Mouse (Mus musculus) hindbrain, embryonic 11.5 days (tissue): ENCODE measurements around the gene Ino80d. TPM values are rescaled to one million over a fixed set of nuclear protein-coding genes. Genes with fewer than 3 reads are reported as not detected.
A peak's percentile ranks its signal among the peaks of the same experiment; 100 is the strongest.

Experiments used
- ATAC-seq: fragments of 200-750 bp; cut with Nextera tagmentation; 2 replicates; pipeline ENCODE4 v1.8.0; 2017; ENCODE audit warnings: mild to moderate bottlenecking, moderate TSS enrichment, moderate library complexity; ENCODE audit not compliant: low FRiP score
- DNase-seq: peaks from one replicate; pipeline ENCODE4 v3.0.0-alpha.2; 2015; ENCODE audit warnings: low spot score
- H3K27ac ChIP-seq: fragments of 300-500 bp; sonication (generic); 2 replicates; pipeline ENCODE4 v1.5.1; 2014; ENCODE audit warnings: mild to moderate bottlenecking, low read depth, low read length
- H3K27me3 ChIP-seq: fragments of 300-500 bp; sonication (generic); 2 replicates; pipeline ENCODE4 v1.6.1; 2014; ENCODE audit warnings: mild to moderate bottlenecking, low read length, moderate library complexity, mixed read lengths; ENCODE audit not compliant: control insufficient read depth, insufficient read depth
- H3K36me3 ChIP-seq: fragments of 300-500 bp; sonication (generic); 2 replicates; pipeline ENCODE4 v1.6.1; 2014; ENCODE audit warnings: mild to moderate bottlenecking, low read length, moderate library complexity, mixed read lengths; ENCODE audit not compliant: control insufficient read depth, insufficient read depth
- H3K4me1 ChIP-seq: fragments of 300-500 bp; sonication (generic); replicated peaks from 2 replicates; pipeline ENCODE4 v1.6.1; 2014; ENCODE audit warnings: low read length, mixed read lengths; ENCODE audit not compliant: control insufficient read depth, insufficient read depth
- H3K4me2 ChIP-seq: fragments of 300-500 bp; sonication (generic); replicated peaks from 2 replicates; pipeline ENCODE4 v1.6.1; 2014; ENCODE audit warnings: mild to moderate bottlenecking, low read depth, low read length
- H3K4me3 ChIP-seq: fragments of 300-500 bp; sonication (generic); 2 replicates; pipeline ENCODE4 v1.5.1; 2014; ENCODE audit warnings: low read depth, low read length
- H3K9ac ChIP-seq: fragments of 300-500 bp; sonication (generic); 2 replicates; pipeline ENCODE4 v1.6.1; 2014; ENCODE audit warnings: low read depth, low read length
- H3K9me3 ChIP-seq: fragments of 300-500 bp; sonication (generic); 2 replicates; pipeline ENCODE4 v1.6.1; 2016; ENCODE audit warnings: low read length; ENCODE audit not compliant: control insufficient read depth
- WGBS: fragments of 180-500 bp; shearing (Covaris S2); extraction: QIAGEN DNeasy Blood & Tissue Kit; methylation state at CpG from one replicate; pipeline ENCODE4 v1.1.7; 2014; 5-methylcytosine and 5-hydroxymethylcytosine counted together
- polyA plus RNA-seq: library from polyadenylated mRNA; unstranded; fragments of >200 nt; fragmentation: Nextera tagmentation; extraction: Ambion mirVana; gene quantifications from 2 replicates; pipeline ENCODE4 v1.2.1, GENCODE M21; 2014

Ino80d gene
- polyA plus RNA-seq, 1 experiment from 2014 or later: 16.8 TPM

DNA sequence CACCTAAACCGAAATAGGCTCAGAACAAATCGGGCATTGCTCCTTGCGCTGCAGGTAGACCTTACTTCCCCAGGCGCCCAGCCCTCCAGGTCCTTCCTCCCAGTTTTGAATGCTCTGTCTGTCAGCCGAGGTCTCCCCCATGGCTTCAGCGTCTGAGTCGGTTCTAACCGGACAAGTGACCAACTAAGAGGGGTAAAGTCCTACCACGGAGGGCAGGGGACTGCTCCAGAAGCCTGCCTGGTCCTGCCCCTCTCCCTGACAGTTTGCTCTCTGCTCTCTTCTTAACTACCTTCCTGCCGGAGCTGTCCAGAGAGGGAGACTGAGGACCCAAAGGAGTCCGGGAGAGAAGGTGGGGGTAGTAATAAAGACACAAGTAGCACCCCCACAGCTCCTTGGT lies 1.6 kb downstream of the Ino80d start:
- no peaks in the 10 kb centered on the region for H3K9me3 ChIP-seq
- no peaks in the 10 kb centered on the region for H3K36me3 ChIP-seq
- H3K27ac ChIP-seq: peak overlapping the region; percentile 98
- DNase-seq (peak; percentile 55), ATAC-seq (no peak)
- peak overlapping the region; percentile 86 for H3K4me3 ChIP-seq
- peak overlapping the region; percentile 100 for H3K9ac ChIP-seq
- H3K4me1 ChIP-seq: no peaks in the 10 kb centered on the region; the same call in 1 of the 2 replicates
- H3K4me2 ChIP-seq: peak overlapping the region; percentile 87
- no peaks in the 10 kb centered on the region for H3K27me3 ChIP-seq
- WGBS: 4% methylated on average over 11 of the region's 11 CpGs

DNA sequence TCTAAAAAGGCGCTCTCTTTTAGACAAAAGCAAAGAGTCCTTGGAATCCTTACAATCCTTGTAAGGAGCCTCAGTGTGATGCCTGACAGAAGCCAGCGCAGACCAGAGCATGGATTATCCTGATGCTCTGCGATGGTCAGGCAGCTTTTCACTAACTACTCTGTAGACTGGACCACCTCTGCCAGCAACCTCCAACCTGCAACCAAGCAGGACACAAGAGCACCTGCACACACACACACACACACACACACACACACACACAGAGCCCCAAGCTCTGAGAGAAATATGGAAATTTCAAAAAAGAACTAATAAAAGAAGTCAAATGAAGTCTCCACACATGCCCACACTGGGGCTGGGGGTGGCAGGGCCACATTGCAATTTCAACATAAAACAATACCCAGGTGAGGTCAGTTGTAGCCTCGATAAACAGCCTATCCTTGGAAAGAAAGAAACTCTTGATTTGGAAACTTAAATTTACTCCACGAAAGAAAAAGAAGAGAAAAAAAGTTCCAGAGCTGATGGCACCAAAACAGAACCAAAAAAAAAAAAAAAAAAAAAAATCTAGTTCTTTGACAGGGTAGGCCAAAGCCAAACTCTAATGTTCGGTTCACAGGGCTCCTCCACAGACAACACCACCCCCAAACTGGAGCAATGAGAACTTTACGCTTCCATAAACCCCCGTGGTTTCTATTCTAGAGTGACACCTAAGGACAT lies 2.2 kb downstream of the Ino80d start:
- Histone ChIP-seq H3K4me1 (no peaks in the 10 kb centered on the region; the same call in 1 of the 2 replicates), H3K36me3 (no peaks in the 10 kb centered on the region), H3K27ac (no peak overlapping the region), H3K9me3 (no peaks in the 10 kb centered on the region), H3K4me3 (peak overlapping the region; percentile 86), H3K27me3 (no peaks in the 10 kb centered on the region), H3K4me2 (peak overlapping the region; percentile 87), H3K9ac (peak overlapping the region; percentile 100)
- ATAC-seq (no peak), DNase-seq (no peak)
- WGBS: 48% methylated on average over 8 of the region's 8 CpGs

DNA sequence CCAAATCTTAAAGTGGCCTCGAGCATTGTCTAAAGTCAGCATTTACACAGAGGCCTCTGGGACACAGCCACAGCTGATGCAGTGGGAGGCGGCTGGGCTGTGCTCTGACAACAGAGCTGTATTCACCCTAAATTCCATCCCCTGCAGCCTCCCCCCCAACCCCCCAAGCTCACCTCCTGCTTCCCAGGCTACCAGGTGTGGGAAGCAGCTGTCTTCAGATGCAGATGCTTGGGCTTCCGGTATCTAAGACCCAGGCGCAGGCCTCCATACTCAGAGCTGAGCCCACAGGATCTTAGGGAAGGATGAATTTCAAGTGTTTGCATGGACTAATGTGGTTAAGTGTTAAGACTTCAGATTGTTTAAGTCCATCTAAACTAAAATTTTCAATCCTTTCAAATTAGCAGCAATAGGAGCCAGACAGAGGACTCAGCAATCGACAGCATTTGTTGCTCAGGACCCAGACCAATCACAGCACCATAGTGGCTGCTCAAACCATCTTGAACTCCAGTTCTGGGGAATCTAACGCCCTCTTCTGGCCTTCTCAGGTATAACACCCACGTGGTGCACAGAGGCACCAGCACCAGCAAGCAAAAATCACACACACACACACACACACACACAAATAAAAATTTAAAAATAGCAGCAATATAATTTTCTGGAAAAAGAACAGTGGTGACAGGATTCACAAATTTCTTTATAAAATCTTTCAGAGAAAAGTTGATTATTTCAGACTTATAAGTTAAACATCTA lies 3.8 kb downstream of the Ino80d start:
- no peak overlapping the region for H3K4me2 ChIP-seq
- H3K4me1 ChIP-seq: no peaks in the 10 kb centered on the region; the same call in 1 of the 2 replicates
- no peaks in the 10 kb centered on the region for H3K27me3 ChIP-seq
- WGBS: 48% methylated on average over 7 of the region's 7 CpGs
- DNase-seq: peak; percentile 63
- H3K9ac ChIP-seq: no peak overlapping the region
- no peak overlapping the region for H3K4me3 ChIP-seq
- no peak overlapping the region for H3K27ac ChIP-seq
- no peaks in the 10 kb centered on the region for H3K36me3 ChIP-seq
- ATAC-seq: no peak
- H3K9me3 ChIP-seq: no peaks in the 10 kb centered on the region

DNA sequence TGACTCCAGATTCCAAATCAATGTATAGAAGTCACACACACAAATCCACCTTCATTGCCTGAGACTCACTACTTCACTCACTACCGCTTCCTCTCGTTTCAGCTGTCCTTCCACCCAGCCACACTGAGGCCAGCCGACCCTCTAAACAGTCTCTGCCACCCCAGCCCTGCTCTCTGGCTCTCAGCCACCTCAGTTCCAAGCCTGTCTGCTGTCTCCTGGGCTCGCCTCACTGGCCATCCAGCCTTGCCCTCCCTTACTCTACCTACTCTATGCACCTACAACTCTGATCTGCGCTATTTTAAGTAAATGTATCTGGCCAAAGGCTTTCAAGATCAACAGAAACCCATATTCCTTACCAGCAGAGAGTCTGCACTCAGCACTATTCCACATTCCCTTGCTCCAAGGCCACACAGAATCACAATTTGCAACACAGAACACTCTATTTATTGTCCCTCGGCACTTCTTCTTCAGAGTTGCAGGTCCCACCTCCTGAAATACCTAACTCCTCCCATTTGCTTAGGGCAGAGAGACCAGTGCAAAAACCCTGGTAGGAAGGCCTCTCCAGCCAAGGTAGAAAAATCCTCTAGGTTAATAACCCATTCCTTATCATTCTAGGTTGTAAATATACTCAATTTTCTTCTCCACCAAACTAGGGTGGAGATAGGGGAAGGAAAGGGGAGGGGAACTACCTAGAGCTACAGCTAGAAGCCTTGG lies 6.7 kb downstream of the Ino80d start:
- ATAC-seq (no peak), DNase-seq (no peak)
- H3K9me3 ChIP-seq: no peaks in the 10 kb centered on the region
- H3K4me2 ChIP-seq: no peak overlapping the region
- H3K4me3 ChIP-seq: no peak overlapping the region
- WGBS: 83% methylated on average over 6 of the region's 6 CpGs
- no peaks in the 10 kb centered on the region; the same call in 1 of the 2 replicates for H3K4me1 ChIP-seq
- H3K36me3 ChIP-seq: peaks cover 3% of the 10 kb centered on the region; the same call in 1 of the 2 replicates
- no peak overlapping the region for H3K27ac ChIP-seq
- no peak overlapping the region for H3K9ac ChIP-seq
- H3K27me3 ChIP-seq: no peaks in the 10 kb centered on the region

DNA sequence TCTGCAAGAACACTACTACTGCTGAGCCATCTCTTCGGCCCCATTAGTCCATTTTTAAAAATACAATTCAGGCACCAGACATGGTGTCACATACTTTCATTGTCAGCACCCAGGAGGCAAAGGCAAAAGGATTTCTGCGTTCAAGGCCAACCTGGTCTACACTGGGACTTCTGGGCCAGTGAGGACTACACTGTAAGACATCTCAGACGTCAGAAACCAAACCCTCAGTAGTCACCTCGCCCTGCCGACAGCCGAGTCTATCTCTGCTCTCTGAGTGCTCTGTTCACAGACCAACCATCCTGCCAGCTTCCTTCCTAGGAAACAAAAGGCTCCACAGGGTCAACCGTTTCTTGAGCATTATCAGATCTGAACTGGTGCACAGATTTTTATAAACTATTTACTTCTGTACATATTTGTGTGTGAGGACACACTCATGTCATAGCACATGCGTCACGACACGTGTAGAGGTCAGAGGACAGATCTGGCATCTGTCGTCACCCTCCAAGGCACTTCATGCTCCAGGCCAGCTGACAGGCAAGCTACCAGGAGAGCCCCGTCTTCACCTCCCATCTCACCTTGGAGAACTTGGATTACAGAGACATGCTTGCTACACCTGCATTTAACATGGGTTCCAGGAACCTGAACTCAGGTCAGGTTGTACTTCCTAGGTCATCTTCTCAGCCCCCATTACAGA lies 11.6 kb downstream of the Ino80d start:
- no peaks in the 10 kb centered on the region for H3K4me1 ChIP-seq
- H3K4me3 ChIP-seq: no peak overlapping the region
- 94% methylated on average over 12 of the region's 12 CpGs for WGBS
- no peak overlapping the region for H3K9ac ChIP-seq
- H3K27ac ChIP-seq: no peak overlapping the region
- H3K4me2 ChIP-seq: no peak overlapping the region
- ATAC-seq (no peak), DNase-seq (no peak)
- no peaks in the 10 kb centered on the region for H3K9me3 ChIP-seq
- no peaks in the 10 kb centered on the region for H3K27me3 ChIP-seq
- H3K36me3 ChIP-seq: peaks cover 8% of the 10 kb centered on the region; the same call in 1 of the 2 replicates

DNA sequence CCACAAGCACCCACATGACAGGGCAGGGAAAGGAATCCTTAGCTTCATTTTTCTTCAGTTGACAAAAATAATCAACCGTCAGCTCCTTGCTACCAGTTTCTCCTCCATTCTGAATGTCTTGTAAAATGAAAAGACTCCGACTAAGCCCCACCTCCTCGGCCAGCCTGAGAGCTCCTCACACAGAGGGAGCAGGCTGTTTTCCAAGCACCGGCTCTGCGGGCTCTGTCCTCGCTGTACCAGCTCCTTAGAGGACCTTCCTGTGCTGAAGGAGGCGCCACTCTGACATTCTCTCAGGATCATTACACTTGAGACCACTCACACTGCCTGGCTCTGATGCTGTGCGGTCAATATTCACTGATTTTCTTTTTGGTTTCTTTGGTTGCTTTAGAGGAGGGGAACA lies 14.3 kb downstream of the Ino80d start:
- no peaks in the 10 kb centered on the region for H3K9me3 ChIP-seq
- no peak overlapping the region for H3K27ac ChIP-seq
- 91% methylated on average over 8 of the region's 8 CpGs for WGBS
- H3K9ac ChIP-seq: no peak overlapping the region
- H3K4me2 ChIP-seq: no peak overlapping the region
- H3K36me3 ChIP-seq: peaks cover 8% of the 10 kb centered on the region; the same call in 1 of the 2 replicates
- no peak overlapping the region for H3K4me3 ChIP-seq
- DNase-seq: no peak
- no peaks in the 10 kb centered on the region for H3K27me3 ChIP-seq
- no peak for ATAC-seq
- H3K4me1 ChIP-seq: no peaks in the 10 kb centered on the region

DNA sequence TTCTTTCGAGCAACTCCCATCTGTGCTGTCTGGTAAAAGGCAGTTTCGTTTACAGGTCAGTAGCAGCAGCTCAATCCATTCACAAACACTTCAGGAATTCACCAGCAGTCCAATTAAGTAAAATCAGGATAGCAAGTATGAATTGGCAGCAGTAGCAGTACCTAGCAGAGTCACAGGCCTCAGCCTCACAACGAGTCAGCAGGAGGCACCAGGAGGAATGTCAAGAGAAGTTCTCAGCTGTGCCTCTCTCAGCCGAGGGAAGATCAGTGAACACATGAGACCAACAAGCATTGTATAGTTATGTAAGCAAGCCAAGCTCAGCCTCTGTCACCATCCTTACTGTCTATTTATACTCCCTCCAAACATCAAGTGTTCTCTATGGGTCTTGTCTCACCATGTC lies 15.6 kb downstream of the Ino80d start:
- Histone ChIP-seq H3K27me3 (no peaks in the 10 kb centered on the region), H3K36me3 (0 out of 2 replicates have a peak, but pooled peaks cover 5% of the 10 kb centered on the region), H3K4me3 (no peak overlapping the region), H3K9me3 (no peaks in the 10 kb centered on the region), H3K4me1 (no peaks in the 10 kb centered on the region), H3K9ac (no peak overlapping the region), H3K27ac (no peak overlapping the region), H3K4me2 (no peak overlapping the region)
- DNase-seq (no peak), ATAC-seq (no peak)
- 90% methylated on average over 4 of the region's 4 CpGs for WGBS

DNA sequence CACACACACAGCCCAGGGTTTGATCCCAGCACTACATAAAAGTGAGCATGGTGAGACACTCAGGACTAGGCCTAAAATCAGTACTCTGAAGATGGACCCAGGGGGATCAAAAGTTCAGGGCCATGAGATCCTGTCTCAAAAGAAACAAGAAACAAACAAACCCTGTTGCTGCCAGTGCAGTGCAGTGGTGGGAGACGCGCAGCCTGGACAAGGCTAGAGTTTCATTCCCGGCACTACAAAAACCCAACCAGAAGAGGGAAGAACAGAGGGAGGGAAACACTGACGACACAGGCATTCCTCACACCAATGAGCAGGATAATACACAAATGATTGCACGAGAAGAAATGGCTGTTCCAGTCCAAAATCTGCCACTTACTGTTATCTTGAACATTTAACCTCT lies 18.4 kb downstream of the Ino80d start:
- no peaks in the 10 kb centered on the region for H3K4me1 ChIP-seq
- no peak overlapping the region for H3K4me3 ChIP-seq
- H3K27ac ChIP-seq: no peak overlapping the region
- ATAC-seq (no peak), DNase-seq (no peak)
- peaks cover 15% of the 10 kb centered on the region for H3K36me3 ChIP-seq
- no peak overlapping the region for H3K9ac ChIP-seq
- H3K9me3 ChIP-seq: no peaks in the 10 kb centered on the region
- H3K4me2 ChIP-seq: no peak overlapping the region
- H3K27me3 ChIP-seq: no peaks in the 10 kb centered on the region
- 86% methylated on average over 5 of the region's 5 CpGs for WGBS
